Mouse (Mus musculus): ENCODE data around the gene Bcar1. TPM values are rescaled to one million over a fixed set of nuclear protein-coding genes. Genes with fewer than 3 reads are reported as not detected.
A peak's percentile ranks its signal among the peaks of the same experiment; 100 is the strongest.

The Bcar1 gene
- polyA plus RNA-seq, 1 experiment from 2014 or later: 5.6 TPM

DNA sequence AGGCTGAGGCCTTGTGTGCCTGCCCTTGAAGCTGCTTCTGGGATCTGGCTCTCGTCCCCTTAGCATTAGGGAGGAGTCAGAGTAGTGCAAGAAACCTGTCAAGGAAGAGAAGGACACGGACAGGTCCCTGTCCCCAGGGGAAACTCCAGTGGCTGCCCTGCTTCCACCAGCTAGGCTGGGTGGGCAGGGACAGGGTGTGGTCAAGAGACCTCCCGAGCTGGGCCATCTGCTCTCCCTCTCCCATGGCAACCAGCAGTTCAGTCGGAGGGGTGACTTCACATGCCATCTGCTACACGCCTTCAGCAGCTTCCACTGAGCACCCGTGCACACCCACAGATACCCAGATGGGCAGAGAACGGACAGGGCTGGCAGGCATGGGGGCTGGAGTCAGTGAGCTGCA, 7.3 kb downstream of the Bcar1 start:
- H3K27me3 ChIP-seq: peaks cover 91% of the 10 kb centered on the region
- H3K9me3 ChIP-seq (replicated peaks): no peaks in the 10 kb centered on the region
- no peak overlapping the region for H3K4me3 ChIP-seq (replicated peaks)
- no peak for DNase-seq
- H3K27ac ChIP-seq: no peak overlapping the region
- no peak for ATAC-seq (ENCODE audit: low read depth)
- H3K4me1 ChIP-seq (replicated peaks): peaks cover 66% of the 10 kb centered on the region
- no peak overlapping the region for H3K4me2 ChIP-seq
- no peaks in the 10 kb centered on the region for H3K36me3 ChIP-seq
- WGBS (ENCODE audit: insufficient replicate concordance): 35% methylated on average over 7 of the region's 7 CpGs
- H3K9ac ChIP-seq: no peak overlapping the region

DNA sequence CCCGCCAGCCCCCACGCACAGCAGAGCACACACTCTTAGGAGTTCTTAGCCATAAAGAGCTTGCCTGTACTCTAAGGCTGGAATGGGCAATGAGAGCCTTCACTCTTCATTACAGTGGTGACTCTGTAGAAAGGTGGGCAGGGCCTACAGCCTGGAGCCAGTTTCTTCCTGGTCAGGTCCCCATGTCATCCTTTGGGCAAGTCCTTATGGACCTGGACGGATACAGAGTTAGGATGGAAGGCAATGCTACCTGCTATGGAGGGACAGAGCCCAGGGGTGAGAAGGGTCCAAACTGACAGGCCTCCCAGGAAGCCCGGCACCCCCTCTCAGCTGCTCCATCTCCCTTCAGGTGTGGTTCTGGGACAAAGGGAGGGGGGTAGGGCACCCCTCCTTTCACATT, 7.8 kb downstream of the Bcar1 start:
- H3K9me3 ChIP-seq (replicated peaks): no peaks in the 10 kb centered on the region
- peaks cover 66% of the 10 kb centered on the region for H3K4me1 ChIP-seq (replicated peaks)
- H3K9ac ChIP-seq: no peak overlapping the region
- H3K4me3 ChIP-seq (replicated peaks): no peak overlapping the region
- H3K27ac ChIP-seq: no peak overlapping the region
- H3K36me3 ChIP-seq: no peaks in the 10 kb centered on the region
- peaks cover 91% of the 10 kb centered on the region for H3K27me3 ChIP-seq
- ATAC-seq (ENCODE audit: low read depth) (no peak), DNase-seq (no peak)
- no peak overlapping the region for H3K4me2 ChIP-seq
- 36% methylated on average over 4 of the region's 4 CpGs for WGBS (ENCODE audit: insufficient replicate concordance)

DNA sequence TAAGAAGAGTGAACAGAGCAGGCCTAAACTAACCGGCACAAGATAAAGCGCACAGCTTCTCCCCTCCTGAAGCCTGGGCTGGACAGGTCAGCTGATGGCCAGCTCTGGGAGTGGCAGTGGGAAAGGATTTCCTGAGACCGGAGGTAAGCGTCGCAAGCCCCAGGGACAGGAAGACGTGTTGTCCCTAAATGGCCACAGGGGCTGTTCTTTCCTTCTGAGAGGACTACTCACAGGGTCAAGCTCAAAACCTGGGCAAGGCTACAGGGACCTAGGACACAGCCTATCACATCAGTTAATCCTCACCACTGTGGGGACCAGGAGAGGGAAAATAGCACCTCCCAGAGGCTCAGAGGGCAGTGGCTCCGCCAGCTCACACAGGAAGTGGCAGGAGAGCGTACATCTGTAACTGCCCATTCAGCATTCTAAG, 8.3 kb downstream of the Bcar1 start:
- no peaks in the 10 kb centered on the region for H3K36me3 ChIP-seq
- H3K9ac ChIP-seq: no peak overlapping the region
- 0 out of 2 replicates have a peak overlapping the region, but pooled peaks have one; percentile 7 for H3K27ac ChIP-seq
- WGBS (ENCODE audit: insufficient replicate concordance): 36% methylated on average over 8 of the region's 8 CpGs
- H3K9me3 ChIP-seq (replicated peaks): no peaks in the 10 kb centered on the region
- no peak for ATAC-seq (ENCODE audit: low read depth)
- H3K4me3 ChIP-seq (replicated peaks): no peak overlapping the region
- H3K4me2 ChIP-seq: no peak overlapping the region
- no peak for DNase-seq
- peaks cover 91% of the 10 kb centered on the region for H3K27me3 ChIP-seq
- H3K4me1 ChIP-seq (replicated peaks): peaks cover 66% of the 10 kb centered on the region

DNA sequence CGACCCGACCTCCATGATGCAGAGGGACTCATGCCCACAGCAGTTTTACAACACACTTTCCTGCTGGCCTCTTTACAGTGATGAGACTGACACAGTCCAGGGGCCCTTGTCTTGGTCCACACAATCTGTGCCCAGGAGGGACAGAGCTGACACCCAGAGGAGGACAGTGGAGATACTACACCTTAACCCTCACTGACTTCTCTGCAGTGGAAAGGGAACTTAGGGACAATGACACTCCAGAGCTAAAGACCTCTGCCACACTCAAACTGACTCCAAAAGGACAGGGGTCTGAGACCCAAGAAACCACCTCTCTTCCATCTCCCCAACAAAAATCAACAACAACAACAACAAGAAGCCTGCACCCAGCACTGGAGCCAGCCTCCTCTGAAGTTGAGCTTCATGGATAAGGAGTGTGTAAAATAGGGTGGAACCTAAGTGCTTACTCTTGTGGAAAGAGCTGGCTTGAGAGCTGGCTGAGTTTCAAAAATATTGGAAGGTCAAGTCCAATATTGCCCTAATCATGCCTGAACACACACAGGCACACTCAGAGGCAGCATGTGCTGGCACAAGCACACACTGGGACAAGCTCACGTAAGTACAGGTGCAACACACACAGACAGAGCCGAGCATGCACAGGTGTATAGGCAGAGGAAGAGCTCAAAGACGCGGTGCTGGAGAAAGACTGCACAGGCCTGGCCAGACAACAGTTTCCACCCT, 9.2 kb downstream of the Bcar1 start:
- Histone ChIP-seq H3K4me2 (no peak overlapping the region), H3K9ac (no peak overlapping the region), H3K27ac (peak overlapping the region; percentile 20; the same call in 1 of the 2 replicates), H3K4me3 (replicated peaks) (no peak overlapping the region), H3K4me1 (replicated peaks) (peaks cover 65% of the 10 kb centered on the region), H3K36me3 (no peaks in the 10 kb centered on the region), H3K27me3 (peaks cover 92% of the 10 kb centered on the region), H3K9me3 (replicated peaks) (no peaks in the 10 kb centered on the region)
- 39% methylated on average over 6 of the region's 6 CpGs for WGBS (ENCODE audit: insufficient replicate concordance)
- DNase-seq (no peak), ATAC-seq (ENCODE audit: low read depth) (no peak)

DNA sequence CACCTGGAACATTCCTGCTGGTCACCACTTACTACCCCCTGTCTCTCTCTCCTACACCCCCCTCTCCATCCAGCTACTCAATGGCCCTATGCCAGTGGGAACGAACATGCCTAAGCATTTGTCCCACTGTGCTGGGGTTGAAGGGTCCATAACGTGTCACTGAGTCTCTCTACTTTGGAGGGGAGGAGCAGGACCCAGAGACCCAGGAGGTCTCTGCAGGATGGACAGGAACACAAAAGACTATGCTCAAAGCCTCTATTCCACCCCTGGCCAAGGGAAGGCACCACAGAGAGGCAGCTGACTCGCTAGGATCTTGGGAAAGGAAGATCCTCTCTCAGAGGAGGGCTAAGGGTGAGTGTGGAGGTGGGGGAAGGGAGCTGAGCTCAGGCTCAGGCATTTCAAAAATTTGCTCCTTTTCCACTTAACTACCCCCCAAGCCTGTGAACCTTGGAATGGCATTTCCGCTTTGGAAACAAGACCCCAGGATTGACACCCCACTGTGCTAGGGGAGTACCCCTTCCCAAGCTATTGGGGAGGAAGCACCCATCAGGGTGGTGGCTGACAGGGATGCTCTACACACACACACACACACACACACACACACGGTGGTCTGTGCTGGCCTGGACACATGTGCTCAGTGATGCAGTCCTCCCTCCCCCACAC, 9.9 kb downstream of the Bcar1 start:
- no peak overlapping the region for H3K4me3 ChIP-seq (replicated peaks)
- DNase-seq (no peak), ATAC-seq (ENCODE audit: low read depth) (no peak)
- H3K27ac ChIP-seq: peak overlapping the region; percentile 60
- no peak overlapping the region for H3K9ac ChIP-seq
- peaks cover 70% of the 10 kb centered on the region for H3K4me1 ChIP-seq (replicated peaks)
- no peaks in the 10 kb centered on the region for H3K9me3 ChIP-seq (replicated peaks)
- 16% methylated on average over 5 of the region's 5 CpGs for WGBS (ENCODE audit: insufficient replicate concordance)
- peaks cover 91% of the 10 kb centered on the region for H3K27me3 ChIP-seq
- H3K4me2 ChIP-seq: no peak overlapping the region
- no peaks in the 10 kb centered on the region for H3K36me3 ChIP-seq

DNA sequence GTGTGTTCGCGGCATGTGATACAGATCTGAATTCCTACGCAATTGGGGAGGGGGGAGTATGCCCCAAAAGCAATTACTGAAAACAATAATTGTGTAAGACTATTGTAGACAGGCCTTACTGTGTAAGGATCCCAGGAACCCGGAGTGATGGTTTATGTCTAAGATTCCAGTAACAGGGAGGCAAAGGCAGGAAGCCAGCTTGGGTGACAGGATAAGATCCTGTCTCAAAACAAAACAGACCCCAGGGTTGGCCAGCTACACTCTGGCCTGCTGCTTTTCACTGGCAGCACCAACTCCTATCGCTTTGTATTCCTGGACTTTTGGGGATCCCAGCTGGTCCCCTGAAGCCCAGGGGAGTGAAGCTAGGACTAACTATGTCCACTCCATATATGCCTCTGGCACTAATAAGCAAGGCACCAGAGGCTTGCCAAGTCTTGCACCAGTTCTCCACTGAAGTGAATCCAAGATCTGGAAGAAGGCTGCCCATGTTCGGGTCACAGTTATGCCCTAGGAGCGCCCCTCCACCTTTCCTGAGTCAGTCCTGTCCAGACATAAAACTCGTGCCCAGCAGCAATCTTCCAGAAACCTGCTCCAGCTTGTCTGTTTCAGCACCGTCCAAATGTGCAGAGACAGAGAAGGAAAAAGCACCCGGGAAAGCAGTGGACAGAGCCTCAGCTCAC, 11.1 kb downstream of the Bcar1 start:
- no peak for ATAC-seq (ENCODE audit: low read depth)
- H3K36me3 ChIP-seq: no peaks in the 10 kb centered on the region
- peak overlapping the region; percentile 60 for H3K27ac ChIP-seq
- H3K9ac ChIP-seq: no peak overlapping the region; the same call in 1 of the 2 replicates
- WGBS (ENCODE audit: insufficient replicate concordance): 24% methylated on average over 10 of the region's 10 CpGs
- peak overlapping the region; percentile 88 for H3K4me2 ChIP-seq
- peak overlapping the region; percentile 67 for H3K4me3 ChIP-seq (replicated peaks)
- no peak for DNase-seq
- H3K27me3 ChIP-seq: peaks cover 95% of the 10 kb centered on the region
- H3K9me3 ChIP-seq (replicated peaks): no peaks in the 10 kb centered on the region
- peaks cover 81% of the 10 kb centered on the region for H3K4me1 ChIP-seq (replicated peaks)

DNA sequence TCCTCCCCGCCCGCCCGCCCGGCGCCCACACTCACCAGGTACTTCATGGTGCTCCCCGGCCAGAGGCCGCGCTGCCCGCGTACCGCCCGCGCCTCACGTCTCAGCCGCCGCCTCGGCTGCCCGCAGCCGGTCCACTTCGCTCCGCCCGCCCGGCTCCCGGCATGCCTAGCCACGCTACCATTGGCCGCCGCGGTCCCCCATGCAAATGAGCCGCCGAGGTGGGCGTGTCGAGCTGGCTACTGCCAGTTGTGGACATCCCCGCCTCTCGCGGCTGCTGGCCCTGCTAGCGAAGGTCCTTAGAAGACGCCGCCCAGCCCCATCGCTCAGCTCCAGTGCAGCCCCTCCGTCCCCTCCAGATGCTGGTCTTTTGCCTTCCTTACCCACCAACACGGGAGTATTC, 11.6 kb downstream of the Bcar1 start:
- peaks cover 86% of the 10 kb centered on the region for H3K4me1 ChIP-seq (replicated peaks)
- peaks cover 96% of the 10 kb centered on the region for H3K27me3 ChIP-seq
- DNase-seq: peak; percentile 95
- peak overlapping the region; percentile 60 for H3K27ac ChIP-seq
- peak overlapping the region; percentile 67 for H3K4me3 ChIP-seq (replicated peaks)
- peak overlapping the region; percentile 74 for H3K9ac ChIP-seq
- H3K4me2 ChIP-seq: peak overlapping the region; percentile 88
- no peaks in the 10 kb centered on the region for H3K36me3 ChIP-seq
- peak; percentile 90 for ATAC-seq (ENCODE audit: low read depth)
- WGBS (ENCODE audit: insufficient replicate concordance): under 1% methylated on average over 26 of the region's 41 CpGs
- H3K9me3 ChIP-seq (replicated peaks): no peaks in the 10 kb centered on the region

DNA sequence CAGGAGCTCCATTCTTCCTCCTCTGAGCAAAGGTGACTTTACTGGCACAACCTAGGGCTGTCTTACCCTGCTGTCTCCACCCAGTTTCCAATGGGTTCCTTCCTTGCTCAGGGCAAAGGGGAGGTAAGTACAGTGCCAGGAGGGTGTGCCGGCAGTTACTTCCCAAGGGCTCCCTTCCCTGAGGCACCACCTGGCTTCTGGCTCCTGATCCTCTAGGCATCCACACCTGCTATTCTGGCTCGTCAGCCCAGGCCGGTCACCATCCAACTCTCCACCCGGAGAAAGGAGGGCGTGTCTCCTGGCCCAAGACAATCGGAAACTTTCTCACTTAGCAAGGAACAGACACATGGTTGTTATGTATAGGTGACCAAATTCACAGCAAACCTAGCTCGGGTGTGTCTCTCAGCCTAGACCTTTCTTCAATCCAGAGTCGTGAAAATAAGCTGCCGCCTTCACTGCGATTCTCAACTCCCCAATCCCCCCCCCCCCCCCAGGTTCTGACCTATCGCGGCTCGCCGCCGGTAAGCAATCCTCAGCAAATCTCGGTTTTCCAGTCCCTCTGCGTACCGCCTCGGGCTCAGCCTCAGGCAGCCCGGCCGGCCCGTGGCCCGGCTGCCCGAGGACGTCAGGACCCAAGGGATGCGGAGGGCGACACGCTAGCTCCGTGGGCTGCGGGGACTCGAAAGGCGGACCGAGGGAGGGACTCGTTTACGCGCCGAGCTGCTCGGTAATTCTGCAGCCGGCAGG, 12.2 kb downstream of the Bcar1 start:
- ATAC-seq (ENCODE audit: low read depth) (peak; percentile 7; the same call in 1 of the 2 replicates), DNase-seq (no peak)
- WGBS (ENCODE audit: insufficient replicate concordance): 2% methylated on average over 39 of the region's 39 CpGs
- Histone ChIP-seq H3K9me3 (replicated peaks) (no peaks in the 10 kb centered on the region), H3K27me3 (peaks cover 92% of the 10 kb centered on the region), H3K4me1 (replicated peaks) (peaks cover 92% of the 10 kb centered on the region), H3K4me2 (peak overlapping the region; percentile 88), H3K36me3 (no peaks in the 10 kb centered on the region), H3K4me3 (replicated peaks) (peak overlapping the region; percentile 67), H3K27ac (no peak overlapping the region), H3K9ac (peak overlapping the region; percentile 74)

DNA sequence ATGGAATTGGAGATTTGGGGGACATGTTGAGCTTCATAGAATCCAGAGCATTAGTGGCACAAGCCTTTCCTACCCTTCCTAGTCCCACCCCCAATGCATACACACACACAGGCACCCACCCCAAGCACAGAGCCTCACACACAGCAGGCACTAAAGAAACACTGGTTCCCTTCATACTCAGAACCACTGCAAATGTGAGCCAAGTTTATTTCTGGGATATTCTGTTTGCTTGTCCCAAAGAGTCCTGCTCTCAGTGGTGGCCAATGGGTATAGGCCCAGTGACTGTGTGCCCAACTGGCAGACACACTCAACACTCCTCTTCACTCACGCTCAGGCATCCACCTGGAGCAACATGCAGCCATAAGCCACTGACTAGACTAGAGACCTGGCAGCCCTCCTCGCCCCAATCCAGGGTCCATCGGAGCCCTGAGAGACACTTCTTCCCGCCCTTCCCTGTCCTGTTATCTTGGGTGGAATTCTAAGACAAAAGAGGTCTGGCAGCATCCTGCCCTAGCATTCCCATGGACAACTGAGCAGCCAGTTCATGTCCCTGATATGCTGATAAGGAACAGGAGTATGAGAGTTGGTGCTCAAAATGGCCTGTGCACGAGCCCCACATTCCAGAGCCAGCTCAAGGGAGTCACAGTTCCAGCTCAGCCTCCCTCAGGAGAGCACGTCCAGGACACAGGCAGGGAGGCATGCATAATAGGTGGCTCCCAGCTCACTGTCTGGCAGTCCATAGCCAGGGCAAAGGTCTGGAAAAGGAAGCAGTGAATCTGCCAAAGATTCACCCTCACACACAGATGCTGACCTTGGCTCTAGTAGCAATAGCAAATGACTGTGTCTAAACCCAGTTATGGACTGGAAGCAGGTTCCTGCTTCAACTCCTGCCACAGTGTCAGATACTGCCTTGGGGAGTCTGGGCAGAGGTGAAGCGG, 14.1 kb downstream of the Bcar1 start:
- H3K4me1 ChIP-seq (replicated peaks): peaks cover 79% of the 10 kb centered on the region
- peak overlapping the region; percentile 15; the same call in 1 of the 2 replicates for H3K4me2 ChIP-seq
- no peaks in the 10 kb centered on the region for H3K9me3 ChIP-seq (replicated peaks)
- no peak overlapping the region for H3K27ac ChIP-seq
- ATAC-seq (ENCODE audit: low read depth) (no peak), DNase-seq (no peak)
- H3K27me3 ChIP-seq: peaks cover 78% of the 10 kb centered on the region
- no peak overlapping the region for H3K4me3 ChIP-seq (replicated peaks)
- 50% methylated on average over 7 of the region's 7 CpGs for WGBS (ENCODE audit: insufficient replicate concordance)
- no peak overlapping the region for H3K9ac ChIP-seq
- H3K36me3 ChIP-seq: no peaks in the 10 kb centered on the region

DNA sequence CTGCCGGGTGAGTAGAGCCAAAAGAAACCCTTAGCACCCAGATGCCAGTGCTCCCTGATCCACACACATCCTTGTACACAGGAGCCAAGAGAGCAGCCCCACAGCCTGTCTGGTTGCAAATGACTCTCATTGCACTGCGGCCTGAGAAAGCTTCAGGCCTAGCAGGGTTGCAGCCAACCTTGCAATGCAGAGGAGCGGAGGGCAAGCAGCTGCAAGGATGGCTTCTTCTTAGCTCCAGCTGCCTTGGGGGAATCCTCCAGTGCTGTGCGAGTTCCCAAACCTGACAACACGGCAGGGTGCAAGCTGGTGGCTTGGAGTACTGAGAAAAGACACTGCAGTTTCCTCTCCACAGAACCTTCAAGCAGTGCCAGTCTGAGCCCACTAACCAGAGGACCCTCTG, 15.1 kb downstream of the Bcar1 start:
- Histone ChIP-seq H3K27ac (no peak overlapping the region), H3K4me3 (replicated peaks) (no peak overlapping the region), H3K9me3 (replicated peaks) (no peaks in the 10 kb centered on the region), H3K4me2 (no peak overlapping the region), H3K36me3 (no peaks in the 10 kb centered on the region), H3K27me3 (peaks cover 72% of the 10 kb centered on the region), H3K4me1 (replicated peaks) (peaks cover 71% of the 10 kb centered on the region), H3K9ac (no peak overlapping the region)
- DNase-seq (no peak), ATAC-seq (ENCODE audit: low read depth) (no peak)
- WGBS (ENCODE audit: insufficient replicate concordance): 65% methylated on average over 5 of the region's 5 CpGs
